Mouse (Mus musculus) C2C12 (cell line): ENCODE data around the gene Taf5l.

Experiments
- CEBPB ChIP-seq: IDR thresholded peaks from one replicate; pipeline ENCODE4 v1.6.1; 2011; ENCODE audit warnings: low read depth, mild to moderate bottlenecking, control low read depth, moderate library complexity
- CTCF ChIP-seq: IDR thresholded peaks from one replicate; pipeline ENCODE4 v1.5.1; 2011; ENCODE audit not compliant: control insufficient read depth, insufficient read depth, insufficient read length
- FOSL1 ChIP-seq: IDR thresholded peaks from one replicate; pipeline ENCODE4 v1.8.0; 2011; ENCODE audit warnings: mild to moderate bottlenecking, low read length; ENCODE audit not compliant: poor library complexity, insufficient read depth, severe bottlenecking
- MAX ChIP-seq: IDR thresholded peaks from one replicate; pipeline ENCODE4 v1.6.1; 2011; ENCODE audit warnings: mild to moderate bottlenecking, control low read depth
- MYOD1 ChIP-seq: IDR thresholded peaks from one replicate; pipeline ENCODE4 v1.6.1; 2011; ENCODE audit warnings: low read depth; ENCODE audit not compliant: control insufficient read depth, insufficient read length
- MYOG ChIP-seq: IDR thresholded peaks from one replicate; pipeline ENCODE4 v1.6.1; 2011; ENCODE audit not compliant: control insufficient read depth, insufficient read length; ENCODE audit errors: extremely low read depth
- USF1 ChIP-seq: IDR thresholded peaks from one replicate; pipeline ENCODE4 v1.6.1; 2011; ENCODE audit warnings: low read depth, mild to moderate bottlenecking, control low read depth, moderate library complexity

GRCm38 (mm10) chr8:124020439-124021236, 559 bp downstream of the Taf5l start:
- TF ChIP-seq USF1 (no peak), CTCF (peak; percentile 3), MYOG (no peak), MAX (peak; percentile 93), MYOD1 (no peak), CEBPB (no peak), FOSL1 (no peak)
